Comparison of ENCODE assay signal across 8 mouse cellular contexts in the genomic region with DNA sequence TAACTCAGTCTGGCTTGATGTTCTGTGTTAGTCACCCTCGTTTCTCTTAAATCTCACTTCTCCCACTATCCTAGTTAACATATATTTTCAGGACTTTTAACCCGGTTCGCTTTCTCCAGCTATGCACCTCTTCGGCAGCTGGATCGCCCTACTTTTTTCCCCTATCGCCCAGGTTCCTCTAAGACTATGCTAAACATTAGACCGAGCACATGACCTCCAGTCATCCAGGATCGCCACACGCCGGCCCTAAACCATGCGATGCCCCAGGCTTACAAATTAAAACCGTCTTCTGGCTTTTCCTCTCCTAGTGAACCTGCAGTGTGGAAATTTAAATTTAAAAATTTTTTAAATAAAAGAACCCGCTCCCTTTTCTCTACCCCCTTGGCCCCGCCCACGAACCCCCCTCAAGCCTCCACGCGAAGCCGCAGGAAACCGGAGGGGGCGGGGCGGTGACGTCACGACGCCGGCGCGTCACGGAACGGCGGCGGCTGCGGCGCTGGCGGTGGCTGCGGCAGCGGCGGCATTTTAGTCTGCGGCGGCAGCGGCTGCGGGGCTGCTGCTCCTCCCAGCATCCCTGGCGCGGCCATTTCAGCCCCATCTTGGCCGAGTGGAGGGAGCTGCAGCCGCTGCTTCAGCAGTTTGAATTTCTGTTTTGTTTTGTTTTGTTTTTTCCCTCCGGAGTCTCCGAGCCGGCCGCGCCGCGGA. TPM values are rescaled to one million over a fixed set of nuclear protein-coding genes. Genes with fewer than 3 reads are reported as not detected.
DNase-seq lines count a peak whose midpoint lies in the region; ATAC-seq and TF ChIP-seq lines count a peak whose summit lies in the region.

Gene Tsc22d2, plus strand, starts transcription at position 482 of the 705 bp plus-strand sequence.

- H3K9ac ChIP-seq in kidney, embryonic 15.5 days: peak within 1 kb of the TSS; percentile 98

- H3K4me3 ChIP-seq in heart, embryonic 10.5 days: peak within 1 kb of the TSS; percentile 99
- H3K4me3 ChIP-seq in kidney, embryonic 15.5 days (replicated peaks): peak within 1 kb of the TSS; percentile 95

- no peaks in the 10 kb centered on the region for H3K27me3 ChIP-seq in heart, embryonic 10.5 days (ENCODE audit: insufficient read depth, poor library complexity, severe bottlenecking)
- no peaks in the 10 kb centered on the region for H3K27me3 ChIP-seq in kidney, embryonic 15.5 days

- under 1% methylated on average over 52 of the region's 52 CpGs for WGBS in heart, embryonic 10.5 days
- WGBS in kidney, embryonic 15.5 days: under 1% methylated on average over 52 of the region's 52 CpGs

- TF ChIP-seq CTCF in brain, embryonic 14.5 days (IDR thresholded peaks at IDR 0.05; ENCODE audit: borderline replicate concordance, extremely low read depth, insufficient read depth, insufficient read length): no peak

- DNase-seq in CD4-positive helper T cell, adult 2 months (ENCODE audit: low read depth, low spot score): peak; percentile 95
- peak; percentile 97 for DNase-seq in brain, embryonic 14.5 days (ENCODE audit: low read depth)
- DNase-seq in heart, embryonic 10.5 days (ENCODE audit: low spot score): peak; percentile 94
- peak; percentile 97 for DNase-seq in liver
- DNase-seq in monocyte, adult 2 months (ENCODE audit: low read depth in 1 of 2, low spot score in 2 of 2): peak; percentile 59 to 95
- DNase-seq in spleen, postnatal 14 days (ENCODE audit: low spot score in 2 of 2): peak; percentile 97 to 99

- H3K4me1 ChIP-seq in heart, embryonic 10.5 days: no peaks in the 10 kb centered on the region
- 0 out of 2 replicates have a peak, but pooled peaks cover 2% of the 10 kb centered on the region for H3K4me1 ChIP-seq in kidney, embryonic 15.5 days

- peak within 1 kb of the TSS; percentile 71 for H3K4me2 ChIP-seq in kidney, embryonic 15.5 days

- peak; percentile 98 for TF ChIP-seq POLR2A in brain, embryonic 14.5 days (IDR thresholded peaks at IDR 0.05; ENCODE audit: borderline replicate concordance, extremely low read depth, insufficient read depth, insufficient read length, poor library complexity, severe bottlenecking)

- peak; percentile 67 for ATAC-seq in erythroblast, adult 5-6 weeks (replicated peaks; ENCODE audit: low FRiP score, poor library complexity, severe bottlenecking)
- ATAC-seq in kidney, embryonic 15.5 days (replicated peaks; ENCODE audit: low FRiP score): peak; percentile 81

- H3K36me3 ChIP-seq in heart, embryonic 10.5 days: peaks cover 12% of the 10 kb centered on the region
- H3K36me3 ChIP-seq in kidney, embryonic 15.5 days: no peaks in the 10 kb centered on the region

- H3K27ac ChIP-seq in heart, embryonic 10.5 days: peak within 1 kb of the TSS; percentile 99
- H3K27ac ChIP-seq in kidney, embryonic 15.5 days: peak within 1 kb of the TSS; percentile 100

- H3K9me3 ChIP-seq in heart, embryonic 10.5 days: no peaks in the 10 kb centered on the region
- no peaks in the 10 kb centered on the region for H3K9me3 ChIP-seq in kidney, embryonic 15.5 days (replicated peaks)

RNA-seq across cellular contexts. Expression of gene Tsc22d2, which starts in this region (rescaled TPM):
- polyA plus RNA-seq in brain, embryonic 14.5 days (2012; rRNA removed): 14.0 and 19.6 TPM in 2 replicates
- total RNA-seq in erythroblast, adult 5-6 weeks (2015; ENCODE audit: low replicate concordance): 7.7 and 9.8 TPM in 2 replicates
- total RNA-seq in erythroblast, adult 5-6 weeks (2017; ENCODE audit: low replicate concordance): 12.1 and 16.5 TPM in 2 replicates
- polyA plus RNA-seq in heart, embryonic 10.5 days (2016; fragmentation: Nextera tagmentation; extraction: Ambion mirVana): 12.2 and 13.3 TPM in 2 replicates
- 10.0 and 10.3 TPM in 2 replicates for polyA plus RNA-seq in kidney, embryonic 15.5 days (2015; fragmentation: Nextera tagmentation; extraction: Ambion mirVana)

Comparison
In these comparisons a context has a peak if more than half of its experiments do, and no peak if none do; other contexts are left out.
1. Peak in every context shown above with its lines: DNase-seq, ATAC-seq, H3K4me3 ChIP-seq and H3K27ac ChIP-seq.